Mouse (Mus musculus): ENCODE measurements at regions not wholly inside any gene's neighbourhood (a gene's known extent, or its start where the extent isn't known, plus 50 kb on each side); places are given as distances from the start of the nearest gene placed in this dataset.

GRCm38 (mm10) chr7:117859419-117859818, 256.6 kb downstream of the Rps15a start:
- TF ChIP-seq CTCF (IDR thresholded peaks at IDR 0.05; ENCODE audit: borderline replicate concordance, insufficient read depth, low read depth, low read length) (no peak), POLR2A (IDR thresholded peaks at IDR 0.05; ENCODE audit: borderline replicate concordance, insufficient read depth, low read length) (no peak)
